Mouse (Mus musculus) fibroblast of lung, adult 2 months (primary cell): ENCODE data around the gene Adamts14.
A peak's percentile ranks its signal among the peaks of the same experiment; 100 is the strongest.

ENCODE experiments used
- DNase-seq: peaks from one replicate; pipeline ENCODE4 v3.0.0-alpha.2; 2011; ENCODE audit warnings: low read depth

The Adamts14 gene

DNA sequence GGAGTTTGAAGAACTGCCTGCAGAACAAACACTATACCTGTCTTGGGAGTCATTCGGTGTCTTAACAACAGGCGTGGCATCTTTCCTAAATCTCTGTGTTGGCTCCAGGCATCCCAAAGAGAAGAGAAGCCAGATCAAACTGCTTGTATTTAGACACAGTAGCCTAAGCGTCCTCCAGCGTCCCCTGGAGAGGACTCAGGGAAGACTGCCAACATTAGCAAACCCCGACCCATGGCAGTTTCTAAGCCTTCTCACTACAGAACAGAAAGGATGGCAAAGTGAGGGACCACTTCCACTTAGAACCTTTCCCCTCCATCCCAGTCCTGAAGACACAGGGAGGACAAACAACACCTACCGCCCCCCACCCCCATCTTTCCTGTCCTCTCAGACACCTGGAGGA is 93.3 kb downstream of the Adamts14 start:
- no peak for DNase-seq

DNA sequence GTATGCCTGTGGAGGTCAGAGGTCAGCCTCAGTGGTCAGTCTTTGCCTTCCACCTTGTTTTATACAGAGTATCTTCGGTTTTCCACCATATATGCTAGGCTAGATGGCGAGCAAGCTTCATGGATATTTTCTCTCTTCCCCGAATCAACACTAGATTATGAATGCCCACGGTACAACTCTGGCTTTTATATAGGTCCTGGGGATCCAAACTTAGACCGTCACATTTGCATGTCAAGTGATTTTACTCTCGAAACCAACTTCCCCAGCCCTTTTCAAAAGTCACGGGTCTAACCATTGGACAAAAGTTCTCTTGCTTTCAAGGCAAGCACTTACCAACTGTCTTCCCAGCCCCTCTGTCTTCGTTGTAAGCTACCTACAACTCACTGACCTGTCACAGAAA is 94.6 kb downstream of the Adamts14 start:
- no peak for DNase-seq

DNA sequence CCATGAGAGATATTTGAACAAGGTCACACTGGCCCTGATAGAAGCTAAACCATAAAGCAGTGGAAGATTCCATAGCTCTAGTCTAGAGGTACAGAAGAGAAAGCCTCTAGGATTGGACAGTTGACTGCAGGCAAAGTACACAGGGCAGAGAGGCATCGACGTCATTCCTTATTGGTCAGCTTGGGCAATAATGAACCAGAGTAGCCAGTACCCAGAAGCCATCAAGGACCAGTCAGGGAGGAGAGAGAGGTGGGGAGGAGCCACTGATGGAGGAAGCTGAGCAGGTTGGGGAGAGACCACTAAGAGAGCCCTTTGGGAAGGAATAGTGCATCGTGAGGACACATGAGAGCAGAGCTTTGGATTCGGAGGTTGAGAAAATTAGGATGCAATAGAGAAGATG is 95.5 kb downstream of the Adamts14 start:
- no peak for DNase-seq

DNA sequence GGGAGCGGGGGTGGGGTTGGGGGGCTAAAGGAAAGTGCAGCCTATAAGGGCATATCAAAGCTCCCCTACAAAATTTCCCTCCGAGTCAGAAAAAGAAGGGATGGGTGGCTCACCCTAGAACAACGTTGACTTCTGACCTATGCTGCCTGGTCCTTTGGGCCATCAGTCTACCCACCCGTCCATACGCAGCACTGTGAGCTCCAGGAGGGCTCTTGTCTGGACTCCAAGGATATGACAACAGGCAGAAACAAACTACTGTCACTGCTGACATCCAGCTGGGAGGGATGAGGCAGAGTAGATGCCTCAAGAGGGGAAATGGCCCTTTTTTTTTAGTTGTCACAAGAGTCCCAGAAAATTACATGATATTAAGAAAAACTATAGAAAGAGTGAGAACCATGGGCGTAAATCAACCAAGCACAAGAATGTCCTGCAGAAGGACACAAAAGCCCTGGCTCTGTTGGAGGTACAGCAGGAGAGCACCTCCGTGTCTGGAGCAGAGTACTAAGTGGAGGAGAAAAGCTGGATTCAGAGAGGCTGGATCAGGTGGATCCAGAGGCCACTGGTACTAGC is 96.9 kb downstream of the Adamts14 start:
- DNase-seq, result no peak

DNA sequence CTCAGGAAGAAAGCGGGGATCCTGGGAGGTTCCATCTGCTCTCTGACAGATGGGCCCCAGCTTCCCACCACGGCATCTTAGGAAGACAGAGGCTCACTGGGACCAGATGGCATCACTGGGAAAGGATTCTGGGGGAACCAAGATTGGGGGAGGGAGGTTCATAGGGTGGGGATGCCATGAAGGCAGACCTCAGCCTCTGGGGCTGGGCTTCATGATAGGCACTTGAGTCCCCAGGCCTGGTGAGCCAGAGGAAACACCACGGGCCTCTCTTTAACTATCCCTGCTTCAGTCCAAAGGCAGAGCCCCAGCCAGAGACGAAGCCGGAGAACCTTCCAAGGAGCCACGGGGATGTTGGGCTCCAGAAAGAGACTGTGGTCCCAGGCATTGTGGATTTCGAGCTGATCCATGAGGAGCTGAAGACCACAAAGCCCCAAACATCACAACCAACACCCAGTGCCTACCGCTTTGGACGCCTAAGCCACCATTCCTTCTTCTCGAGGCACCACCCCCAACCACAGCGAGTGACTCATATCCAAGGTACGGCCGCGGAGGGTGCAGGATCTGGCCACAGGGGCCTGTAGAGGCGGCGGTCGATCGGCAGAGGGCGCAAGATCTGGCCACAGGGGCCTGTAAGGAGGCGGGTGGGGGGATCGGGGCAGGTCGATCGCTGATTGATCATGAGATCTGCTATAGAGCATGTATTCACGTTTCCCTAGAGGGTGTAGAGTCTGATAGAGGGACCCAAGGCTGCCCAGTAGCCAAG is 97.6 kb downstream of the Adamts14 start:
- DNase-seq, result peak; percentile 48

DNA sequence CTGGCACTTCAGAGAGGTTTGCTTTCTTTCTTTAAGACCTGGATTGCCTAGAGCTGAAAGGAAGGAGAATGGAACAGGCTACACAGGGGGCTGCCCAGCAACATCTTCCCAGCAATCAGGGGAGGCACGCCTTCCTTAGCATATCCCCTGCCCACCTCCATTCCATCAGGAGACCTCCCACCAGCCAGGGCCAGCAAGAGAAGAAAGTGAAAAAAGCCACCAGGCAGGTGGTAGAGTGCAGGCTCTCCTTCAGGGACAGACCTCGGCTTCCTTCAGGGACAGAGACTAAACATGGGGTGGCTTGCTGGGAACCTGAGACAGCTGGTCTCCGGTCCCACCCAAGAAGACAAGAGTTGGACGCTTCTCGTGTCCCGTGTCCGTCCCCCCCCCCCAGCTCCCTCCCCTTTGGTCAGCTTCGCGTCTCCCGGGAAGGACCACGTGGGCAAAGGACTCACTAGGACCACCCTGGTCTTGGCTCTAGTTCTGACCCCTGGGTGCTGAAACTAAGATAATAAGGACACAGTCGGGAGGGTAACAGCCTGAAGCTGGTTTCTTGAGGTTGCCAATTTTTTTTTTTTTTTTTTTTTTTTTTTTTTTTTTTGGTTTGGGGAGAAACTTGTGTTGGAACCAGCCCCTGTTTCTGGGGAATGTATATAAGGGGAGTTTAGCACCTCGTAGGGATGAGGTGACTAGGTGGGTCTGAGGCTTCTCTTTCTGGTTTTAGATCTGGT is 98.4 kb downstream of the Adamts14 start:
- no peak for DNase-seq

DNA sequence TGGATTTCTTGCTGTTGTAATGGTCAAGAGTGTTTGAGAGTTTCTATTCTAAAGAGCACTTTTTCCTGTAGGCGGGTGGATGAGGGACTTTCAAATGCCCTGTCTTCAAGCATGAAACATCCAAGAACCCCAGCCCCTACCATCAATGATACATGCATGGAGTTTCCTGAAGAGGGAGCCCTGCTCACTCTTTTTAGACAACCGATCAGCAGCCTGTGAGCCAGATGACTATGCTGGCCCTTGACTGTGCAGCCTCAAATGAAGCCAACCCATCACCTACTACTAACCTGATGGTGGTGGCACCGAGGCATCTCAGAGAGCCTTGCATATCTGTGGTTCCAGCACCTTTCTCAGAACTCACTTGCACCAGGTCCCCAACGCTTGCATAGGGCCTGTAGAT is 100.7 kb downstream of the Adamts14 start:
- DNase-seq, result no peak

DNA sequence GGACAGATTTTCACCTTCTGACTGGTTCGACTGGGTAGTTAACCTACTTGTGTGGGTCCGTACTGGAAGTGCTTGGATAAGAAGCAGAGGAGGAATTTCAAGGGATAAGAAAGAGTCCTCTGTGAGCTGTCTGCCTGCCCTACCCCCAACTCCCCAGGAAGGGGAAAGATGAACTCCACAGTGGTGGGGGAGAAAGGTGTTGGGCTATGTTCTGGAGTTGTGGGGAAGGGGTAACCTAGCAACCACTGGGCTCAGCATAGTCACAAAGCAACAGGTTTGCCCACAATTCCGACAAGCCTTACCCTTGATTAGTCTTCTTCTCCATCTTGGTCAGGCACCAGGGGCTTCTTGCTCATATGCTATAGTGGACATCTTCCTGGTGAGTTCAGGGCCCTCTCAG is 101.6 kb downstream of the Adamts14 start, which contains the start of gene Tbata:
Gene Tbata, plus strand, starts transcription at position 301 of the 400 bp plus-strand sequence.
- DNase-seq, result no peak

DNA sequence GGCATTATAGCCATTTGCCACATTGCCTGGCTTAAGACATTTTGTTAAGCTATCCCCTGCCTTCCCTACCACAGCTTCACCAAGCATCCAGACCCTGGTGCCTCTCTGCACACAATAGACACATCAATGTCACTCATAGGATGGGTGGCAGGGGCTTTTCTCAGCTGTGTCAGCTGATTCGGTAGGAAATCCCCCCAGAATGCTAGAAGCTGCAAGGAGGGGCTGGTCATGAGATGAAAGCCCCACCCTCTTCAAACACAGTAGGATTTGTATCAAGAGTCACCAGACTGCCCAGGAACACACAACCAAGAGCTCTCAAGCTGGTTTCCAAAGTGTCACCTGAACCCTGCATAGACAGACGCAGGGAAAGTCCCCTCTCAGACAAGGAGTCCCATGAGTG is 104.8 kb downstream of the Adamts14 start:
- DNase-seq, result no peak

DNA sequence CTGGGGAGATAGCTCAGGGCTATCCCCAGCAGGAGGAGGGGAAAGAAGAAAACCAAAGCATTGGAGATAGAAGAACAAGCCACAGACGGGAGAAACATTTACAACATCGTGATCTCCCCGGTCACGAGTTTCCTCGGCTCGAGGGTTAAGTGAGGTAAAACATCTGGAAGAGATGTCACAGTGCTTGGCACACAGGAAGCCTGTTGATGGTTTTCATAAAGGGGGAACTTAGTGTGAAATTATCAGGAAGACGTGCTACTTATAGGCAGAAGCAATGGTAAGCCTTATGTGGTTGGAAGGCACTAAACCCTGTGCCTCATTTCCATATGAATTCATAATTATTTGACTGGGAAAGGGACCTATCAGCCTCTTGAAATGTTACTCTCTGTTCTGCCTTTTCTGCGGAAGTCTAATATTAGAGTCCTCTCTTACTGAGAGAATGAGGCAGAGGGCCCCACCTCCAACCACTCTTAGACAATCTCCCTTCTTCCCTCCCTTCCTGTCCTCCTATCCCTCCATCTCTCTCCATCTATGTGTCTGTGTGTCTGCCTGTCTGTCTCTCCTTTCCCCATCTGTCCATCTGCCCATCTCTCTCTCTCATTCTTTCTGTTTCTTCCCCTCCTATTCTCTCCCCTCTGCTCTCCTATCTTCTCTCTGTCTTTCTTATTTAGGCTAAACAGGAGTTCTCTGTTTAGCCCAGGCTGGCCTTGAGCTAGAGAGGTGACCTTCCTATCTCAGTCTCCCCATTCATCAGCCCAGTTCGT is 105.7 kb downstream of the Adamts14 start:
- no peak for DNase-seq

DNA sequence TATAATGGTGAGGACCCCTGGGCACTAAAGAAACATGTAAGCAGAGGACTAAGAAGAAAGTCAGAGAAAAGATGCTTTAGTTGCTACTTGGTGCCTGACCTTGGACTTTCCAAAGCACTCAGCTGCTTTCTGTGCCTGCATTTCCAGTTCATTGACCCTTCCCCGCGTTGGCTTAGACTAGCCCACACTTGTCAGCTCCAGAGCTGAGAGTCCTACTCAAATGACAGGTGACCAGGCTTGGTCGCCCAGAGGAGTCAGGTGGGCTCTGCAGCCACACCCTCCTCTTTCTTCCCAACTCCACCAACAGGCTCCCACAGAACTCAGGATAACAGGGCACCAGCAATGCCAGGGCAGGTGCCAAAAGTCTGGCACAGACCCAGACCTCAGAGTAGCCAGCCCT is 110.9 kb downstream of the Adamts14 start:
- no peak for DNase-seq

DNA sequence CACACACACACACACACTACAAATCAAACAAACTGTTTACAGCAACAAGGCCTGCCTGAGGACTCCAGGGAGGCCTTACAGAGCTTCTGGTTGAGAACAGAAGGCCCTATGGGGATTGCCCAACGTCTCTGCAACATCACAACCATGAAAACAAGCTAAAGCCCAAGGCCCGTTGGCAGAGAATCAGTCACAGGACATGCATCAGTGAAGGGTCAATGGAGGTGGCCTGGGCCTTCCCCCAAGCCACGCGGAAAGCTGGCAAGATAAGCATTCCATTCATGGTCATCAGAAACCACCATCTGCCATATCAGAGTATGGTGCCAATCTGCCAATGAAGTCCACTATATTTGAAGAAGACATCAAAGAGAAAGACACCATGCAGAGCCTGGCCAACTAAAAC is 112.6 kb downstream of the Adamts14 start:
- no peak for DNase-seq

DNA sequence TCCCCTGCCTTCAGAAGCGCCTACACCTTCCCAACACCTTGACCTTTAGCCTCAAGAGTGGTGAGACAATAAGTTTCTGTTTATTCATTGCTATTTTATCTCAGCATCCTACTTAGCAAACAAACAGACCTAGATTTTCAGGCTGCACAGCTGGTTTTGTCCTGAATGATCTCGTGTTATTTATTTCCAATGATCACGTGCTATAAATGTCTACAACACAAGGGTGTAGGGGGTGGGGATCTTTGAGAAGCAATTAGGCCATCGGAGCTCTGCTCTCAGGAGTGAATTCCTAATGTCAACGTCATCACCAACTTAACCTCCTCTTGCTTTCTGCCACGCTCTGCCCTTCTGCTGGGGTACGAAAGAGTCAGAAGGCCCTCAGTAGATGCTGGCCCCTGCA is 113.1 kb downstream of the Adamts14 start:
- DNase-seq, result no peak

DNA sequence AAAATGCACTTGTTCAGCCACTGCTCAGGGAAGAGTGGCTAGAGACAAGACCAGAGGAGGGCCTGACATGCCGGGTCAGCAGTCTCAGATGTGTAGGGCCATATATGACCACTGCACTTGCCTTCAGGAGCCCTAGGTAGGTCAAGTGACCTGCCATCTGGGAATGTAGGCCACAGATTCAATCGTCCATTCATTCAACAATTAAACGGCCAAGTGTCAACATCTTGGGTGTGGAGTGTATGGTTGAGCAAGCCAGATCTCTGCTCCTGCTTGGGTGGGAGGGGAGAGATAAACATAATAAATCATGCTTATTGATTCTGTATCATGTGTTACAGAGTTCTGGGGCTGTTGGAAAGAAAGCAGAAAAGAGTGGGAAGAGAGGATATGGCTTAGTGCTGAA is 114.6 kb downstream of the Adamts14 start:
- DNase-seq, result no peak

DNA sequence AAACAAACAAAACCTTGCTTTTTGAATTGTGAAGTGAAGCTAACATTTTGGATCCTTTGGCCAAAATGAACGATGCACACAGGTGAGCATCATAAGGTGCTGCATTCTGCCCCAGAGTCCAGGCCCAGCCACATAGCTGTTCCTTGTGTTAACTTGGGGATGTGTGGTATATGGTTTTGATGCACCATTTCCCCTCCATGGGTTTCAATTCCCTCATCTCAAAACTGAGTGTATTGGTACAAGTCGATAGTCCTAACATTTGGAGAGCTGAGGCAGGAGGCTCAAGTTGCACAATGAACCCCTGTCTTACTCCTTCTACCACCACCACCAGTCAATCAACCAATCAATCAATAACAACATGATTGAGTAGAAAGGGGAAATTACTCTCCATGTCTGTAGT is 116.8 kb downstream of the Adamts14 start:
- no peak for DNase-seq

DNA sequence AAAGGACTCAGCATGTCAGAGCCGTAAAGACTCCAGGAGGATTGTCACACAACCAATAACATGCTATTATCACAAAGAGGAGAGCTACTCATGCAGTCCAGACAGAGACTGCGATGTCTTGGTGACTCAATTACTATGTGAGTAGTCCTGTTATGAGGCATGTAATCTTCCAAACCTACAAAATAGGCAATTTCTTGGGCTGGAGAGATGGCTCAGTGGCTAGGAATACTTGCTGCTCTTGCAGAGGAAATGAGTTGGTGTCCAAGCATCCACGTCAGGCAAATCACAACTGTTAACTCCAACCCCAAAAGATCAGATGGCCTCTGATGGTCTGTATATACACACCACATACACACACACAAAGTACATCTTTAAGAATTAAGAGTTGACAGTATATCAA is 117.6 kb downstream of the Adamts14 start:
- DNase-seq, result no peak

DNA sequence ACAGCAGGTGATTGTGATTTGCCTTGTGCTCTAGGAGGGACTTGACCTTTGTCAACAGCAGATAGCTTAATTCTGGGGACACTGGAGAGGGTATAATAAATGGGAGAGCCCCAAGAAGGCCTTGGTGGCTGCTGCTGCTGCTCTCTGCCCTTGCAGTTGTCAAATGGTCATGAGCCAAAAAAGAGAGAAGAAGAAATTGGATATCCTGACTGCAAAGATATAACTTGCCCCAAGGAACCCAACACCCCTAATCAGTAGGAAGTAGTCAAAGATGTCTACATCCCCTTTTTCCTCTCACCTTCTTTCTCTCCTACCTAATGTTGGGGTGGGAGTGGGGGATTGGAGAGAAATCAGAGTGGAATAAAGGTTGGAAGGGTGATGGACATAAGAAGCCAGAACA is 121.1 kb downstream of the Adamts14 start:
- no peak for DNase-seq

DNA sequence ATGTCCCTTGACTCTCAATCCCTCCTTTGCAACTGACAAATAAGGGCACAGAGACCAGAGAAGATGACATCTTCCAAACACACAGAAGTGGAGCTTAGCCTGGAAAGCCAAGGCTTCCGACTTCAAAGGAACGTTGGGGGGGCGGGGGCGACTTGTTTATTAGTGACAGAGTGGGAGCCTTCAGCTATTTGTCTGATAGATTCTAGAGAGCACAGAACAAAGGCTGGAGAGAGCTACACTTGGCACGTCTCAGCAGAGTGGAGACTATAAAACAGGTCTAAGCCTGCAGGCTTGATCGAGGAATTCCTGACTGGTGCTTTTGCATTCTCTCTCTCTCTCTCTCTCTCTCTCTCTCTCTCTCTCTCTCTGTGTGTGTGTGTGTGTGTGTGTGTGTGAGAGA is 122.6 kb downstream of the Adamts14 start:
- no peak for DNase-seq

DNA sequence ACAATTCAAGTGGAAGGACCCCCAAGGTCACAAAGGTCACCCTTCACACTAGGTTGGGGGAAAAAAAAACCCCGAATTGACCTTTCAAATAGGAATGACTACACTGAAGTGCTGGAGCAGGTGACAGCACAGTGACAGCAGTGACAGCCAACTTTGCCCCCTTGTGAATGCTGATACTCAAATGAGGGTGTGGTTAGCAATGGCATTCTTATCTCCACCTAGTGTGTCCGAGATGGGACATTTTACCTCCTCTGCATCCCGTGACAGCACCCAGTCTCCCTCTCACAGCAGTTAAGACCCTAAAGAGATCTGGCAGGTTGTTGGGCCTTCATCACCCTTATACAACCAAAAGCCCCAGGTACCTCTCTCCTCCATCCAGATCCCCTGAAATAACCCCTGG is 123.8 kb downstream of the Adamts14 start:
- no peak for DNase-seq

DNA sequence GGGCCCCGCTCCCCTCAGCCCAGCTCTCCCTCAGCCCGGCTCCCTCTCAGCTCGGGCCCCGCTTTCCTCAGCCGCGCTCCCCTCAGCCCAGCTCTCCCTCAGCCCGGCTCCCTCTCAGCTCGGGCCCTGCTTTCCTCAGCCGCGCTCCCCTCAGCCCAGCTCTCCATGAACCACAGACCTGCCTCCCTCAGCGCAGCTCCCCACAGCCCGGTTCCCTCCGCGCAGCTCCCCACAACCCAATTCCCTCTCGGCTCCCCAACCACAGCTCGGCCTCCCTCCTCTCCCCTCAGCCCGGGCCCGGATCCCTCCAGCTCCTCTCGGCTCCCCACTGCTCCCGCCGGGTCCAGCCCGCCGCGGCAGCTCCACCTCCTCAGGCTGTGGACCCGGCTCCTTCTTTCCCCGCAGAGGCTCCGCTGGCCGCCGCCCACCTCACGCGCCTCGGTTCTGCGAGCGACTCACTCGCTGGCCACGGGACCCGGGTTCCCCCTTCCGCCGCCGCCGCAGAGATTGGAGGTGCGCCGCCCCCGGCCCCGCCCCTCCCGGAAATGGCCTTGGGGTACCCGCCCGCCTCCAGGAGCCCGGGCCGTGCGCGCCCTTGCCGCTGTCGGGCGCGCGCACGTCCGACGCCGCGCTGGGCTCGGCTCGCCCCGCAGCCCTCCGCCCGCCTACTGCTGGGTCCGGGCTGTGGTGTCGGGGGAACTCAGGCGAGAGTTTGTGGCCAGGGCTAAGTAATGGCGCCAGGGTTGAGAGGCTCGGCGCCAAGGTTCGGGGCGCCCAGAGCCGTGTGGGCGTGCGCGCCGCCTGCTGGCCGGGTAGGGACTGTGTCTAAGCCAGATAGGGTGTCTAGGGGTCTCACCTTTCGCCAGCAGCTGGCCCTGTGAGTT is 125.8 kb downstream of the Adamts14 start, which contains the start of gene Sgpl1:
Gene Sgpl1, minus strand, starts transcription at position 547 of the 884 bp plus-strand sequence.
- peak; percentile 81 for DNase-seq
